Mouse (Mus musculus) limb, embryonic 14.5 days (tissue): ENCODE results near the gene Gart. TPM values are rescaled to one million over a fixed set of nuclear protein-coding genes. Genes with fewer than 3 reads are reported as not detected.
A peak's percentile ranks its signal among the peaks of the same experiment; 100 is the strongest.
"Not testable (repeated sequence)": the region's sequence is repeated elsewhere in the genome, so short reads cannot be mapped to it uniquely, and the experiment has no call there.

Source experiments
- ATAC-seq: fragments of 200-750 bp; cut with Nextera tagmentation; 2 replicates; pipeline ENCODE4 v1.8.0; 2017; ENCODE audit warnings: low read depth, moderate number of reproducible peaks, moderate TSS enrichment; ENCODE audit not compliant: low FRiP score
- DNase-seq: peaks from one replicate; pipeline ENCODE4 v3.0.0-alpha.2; 2015; ENCODE audit warnings: low spot score
- H3K27ac ChIP-seq: fragments of 300-500 bp; sonication (generic); replicated peaks from 2 replicates; pipeline ENCODE4 v1.5.1; 2014; ENCODE audit warnings: low read depth, mild to moderate bottlenecking, low read length, moderate library complexity, mixed read lengths
- H3K27me3 ChIP-seq: fragments of 300-500 bp; sonication (generic); 2 replicates; pipeline ENCODE4 v1.6.1; 2014; ENCODE audit warnings: low read length, mixed read lengths; ENCODE audit not compliant: control insufficient read depth, insufficient read depth
- H3K36me3 ChIP-seq: fragments of 300-500 bp; sonication (generic); 2 replicates; pipeline ENCODE4 v1.6.1; 2014; ENCODE audit warnings: mild to moderate bottlenecking, low read length, moderate library complexity, mixed read lengths; ENCODE audit not compliant: control insufficient read depth, insufficient read depth
- H3K4me1 ChIP-seq: fragments of 300-500 bp; sonication (generic); 2 replicates; pipeline ENCODE4 v1.6.1; 2014; ENCODE audit warnings: antibody characterized with exemption, low read length, mixed read lengths; ENCODE audit not compliant: control insufficient read depth, insufficient read depth
- H3K4me2 ChIP-seq: fragments of 300-500 bp; sonication (generic); replicated peaks from 2 replicates; pipeline ENCODE4 v1.6.1; 2014; ENCODE audit warnings: low read depth, mild to moderate bottlenecking, low read length, moderate library complexity; ENCODE audit not compliant: severe bottlenecking
- H3K4me3 ChIP-seq: fragments of 300-500 bp; sonication (generic); replicated peaks from 2 replicates; pipeline ENCODE4 v1.5.1; 2014; ENCODE audit warnings: low read length
- H3K9ac ChIP-seq: fragments of 300-500 bp; sonication (generic); 2 replicates; pipeline ENCODE4 v1.6.1; 2014; ENCODE audit warnings: mild to moderate bottlenecking, low read depth, low read length, moderate library complexity; ENCODE audit not compliant: severe bottlenecking
- H3K9me3 ChIP-seq: fragments of 300-500 bp; sonication (generic); 2 replicates; pipeline ENCODE4 v1.6.1; 2016; ENCODE audit warnings: low read length; ENCODE audit not compliant: control insufficient read depth
- POLR2A ChIP-seq: fragments of 200-500 bp; IDR thresholded peaks from 2 replicates; pipeline ENCODE4 v1.8.0; 2012; ENCODE audit warnings: inconsistent platforms, mild to moderate bottlenecking, moderate library complexity, borderline replicate concordance; ENCODE audit not compliant: insufficient read depth, insufficient read length; ENCODE audit errors: extremely low read depth
- WGBS: fragments of 180-500 bp; shearing (Covaris S2); extraction: QIAGEN DNeasy Blood & Tissue Kit; methylation state at CpG from one replicate; pipeline ENCODE4 v1.1.7; 2014; 5-methylcytosine and 5-hydroxymethylcytosine counted together
- polyA plus RNA-seq, 2 experiments: library from polyadenylated mRNA; depleted of rRNA in 1 of 2; stranded (reverse) in 1 of 2; unstranded in 1 of 2; fragments of >200 nt; fragmentation: Nextera tagmentation in 1 of 2; extraction: Ambion mirVana in 1 of 2; gene quantifications; 2 replicates each; pipeline versions ENCODE4 v1.2.1 to v1.2.3; 2012 to 2014

Gene Gart
- polyA plus RNA-seq, 2 experiments, result 64.5 to 89.6 TPM

- Histone ChIP-seq H3K9ac (no peak overlapping the region; the same call in 1 of the 2 replicates), H3K27ac (no peak overlapping the region), H3K36me3 (peaks cover 20% of the 10 kb centered on the region), H3K27me3 (no peaks in the 10 kb centered on the region), H3K4me1 (peaks cover 12% of the 10 kb centered on the region; the same call in 1 of the 2 replicates), H3K4me2 (peak overlapping the region; percentile 58), H3K9me3 (no peaks in the 10 kb centered on the region), H3K4me3 (peak overlapping the region; percentile 77)
- TF ChIP-seq POLR2A, result no peak
- WGBS, result 66% methylated on average over 3 of the region's 3 CpGs
- DNase-seq (no peak), ATAC-seq (no peak)
Measured at GRCm38 (mm10) chr16:91649246-91649645, 2.5 kb upstream of the Gart start.

GRCm38 (mm10) chr16:91648220-91648550 lies 1.4 kb upstream of the Gart start:
- TF ChIP-seq POLR2A, result no peak
- whole genome bisulfite sequencing, result under 1% methylated on average over 20 of the region's 25 CpGs
- Histone ChIP-seq H3K4me3 (peak overlapping the region; percentile 77), H3K9ac (peak overlapping the region; percentile 95), H3K4me2 (peak overlapping the region; percentile 58), H3K4me1 (peaks cover 12% of the 10 kb centered on the region; the same call in 1 of the 2 replicates), H3K27me3 (no peaks in the 10 kb centered on the region), H3K9me3 (no peaks in the 10 kb centered on the region), H3K27ac (peak overlapping the region; percentile 98), H3K36me3 (peaks cover 12% of the 10 kb centered on the region)
- ATAC-seq (peak; percentile 35), DNase-seq (peak; percentile 56)

GRCm38 (mm10) chr16:91647461-91648219 lies 888 bp upstream of the Gart start, which contains the start of gene Son:
Gene Son (plus strand): TSS chr16:91647506.
- Histone ChIP-seq H3K9me3 (no peaks in the 10 kb centered on the region), H3K27ac (peak within 1 kb of the TSS; percentile 98), H3K9ac (peak within 1 kb of the TSS; percentile 95), H3K4me1 (peaks cover 12% of the 10 kb centered on the region; the same call in 1 of the 2 replicates), H3K36me3 (peaks cover 14% of the 10 kb centered on the region), H3K4me2 (peak within 1 kb of the TSS; percentile 81), H3K4me3 (peak within 1 kb of the TSS; percentile 77), H3K27me3 (no peaks in the 10 kb centered on the region)
- ATAC-seq, result peak; percentile 95
- TF ChIP-seq POLR2A, result peak; percentile 98; the same call in 1 of the 2 replicates
- DNase-seq, result peak; percentile 97
- WGBS, result under 1% methylated on average over 64 of the region's 70 CpGs

GRCm38 (mm10) chr16:91645995-91646602 lies 653 bp downstream of the Gart start:
- H3K9ac ChIP-seq, result peak overlapping the region; percentile 81
- peak overlapping the region; percentile 81 for H3K4me2 ChIP-seq
- WGBS, result 1% methylated on average over 11 of the region's 11 CpGs
- peaks cover 12% of the 10 kb centered on the region; the same call in 1 of the 2 replicates for H3K4me1 ChIP-seq
- DNase-seq (peak; percentile 12), ATAC-seq (no peak)
- no peaks in the 10 kb centered on the region for H3K9me3 ChIP-seq
- no peaks in the 10 kb centered on the region for H3K27me3 ChIP-seq
- no peak for TF ChIP-seq POLR2A
- H3K27ac ChIP-seq, result peak overlapping the region; percentile 98
- H3K36me3 ChIP-seq, result peaks cover 18% of the 10 kb centered on the region
- H3K4me3 ChIP-seq, result peak overlapping the region; percentile 77

- peaks cover 12% of the 10 kb centered on the region; the same call in 1 of the 2 replicates for H3K4me1 ChIP-seq
- not testable (repeated sequence) for H3K4me3 ChIP-seq, H3K9ac ChIP-seq, H3K27ac ChIP-seq, H3K9me3 ChIP-seq, ATAC-seq, H3K27me3 ChIP-seq, DNase-seq
- H3K36me3 ChIP-seq, result peaks cover 23% of the 10 kb centered on the region
- H3K4me2 ChIP-seq, result peak overlapping the region; percentile 81; the same call in 1 of the 2 replicates
- no CpG with 5 or more reads among the region's 2 CpGs for WGBS
Measured at GRCm38 (mm10) chr16:91645420-91645819, 1.3 kb downstream of the Gart start.
